Mouse (Mus musculus): ENCODE measurements around the gene March2.
"Not testable (repeated sequence)": the region's sequence is repeated elsewhere in the genome, so short reads cannot be mapped to it uniquely, and the experiment has no call there.

Gene March2

DNA sequence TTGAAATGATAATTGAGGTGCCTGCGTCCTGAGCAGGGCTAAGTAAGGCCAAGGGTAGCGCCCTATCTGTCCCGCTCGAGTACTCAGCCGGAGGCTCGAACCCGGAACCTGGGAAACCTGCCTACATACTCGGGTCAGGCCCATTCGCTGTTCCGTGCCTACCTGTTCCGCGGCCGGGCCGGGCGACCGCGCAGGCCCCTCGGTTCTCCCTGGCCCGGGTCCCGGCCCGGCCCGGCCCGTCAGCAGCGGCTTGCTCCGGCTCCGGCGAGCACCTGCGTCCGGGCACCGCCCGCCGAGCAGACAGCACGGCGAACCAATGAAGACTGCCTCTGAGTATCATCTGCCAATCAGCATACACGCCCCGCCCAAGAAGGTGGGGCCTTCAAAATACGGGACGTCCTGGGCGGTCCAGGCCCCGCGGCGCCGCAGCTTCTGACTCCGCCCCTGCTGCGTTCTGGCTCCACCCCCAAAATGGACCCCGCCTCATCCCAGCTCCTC lies at the start of gene March2:
TSS of gene March2 (minus strand) at position 287 of the 498 bp plus-strand sequence.
- DNase-seq (ENCODE audit: low read depth, low spot score) = peak; percentile 97

DNA sequence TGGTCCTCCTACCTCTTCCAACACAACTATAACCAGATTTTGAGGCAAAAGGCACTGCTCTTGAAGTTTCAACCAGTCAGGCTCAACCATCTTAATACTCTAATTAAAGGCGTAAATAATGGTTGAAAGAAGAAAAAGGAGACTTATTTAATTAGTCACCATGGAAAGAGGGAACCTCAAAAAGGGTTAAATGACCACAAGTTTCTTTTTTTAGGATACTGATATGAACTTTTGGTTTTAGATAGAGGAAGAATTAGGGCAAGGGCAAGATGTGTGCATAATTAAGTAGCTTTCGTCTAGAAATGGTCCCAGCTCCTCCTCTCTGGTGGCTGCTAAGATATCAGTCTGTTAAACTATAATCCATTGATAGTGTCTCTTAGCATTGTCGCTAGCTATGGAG lies 47.9 kb upstream of the March2 start:
- no peak for DNase-seq (ENCODE audit: low read depth, low spot score)

DNA sequence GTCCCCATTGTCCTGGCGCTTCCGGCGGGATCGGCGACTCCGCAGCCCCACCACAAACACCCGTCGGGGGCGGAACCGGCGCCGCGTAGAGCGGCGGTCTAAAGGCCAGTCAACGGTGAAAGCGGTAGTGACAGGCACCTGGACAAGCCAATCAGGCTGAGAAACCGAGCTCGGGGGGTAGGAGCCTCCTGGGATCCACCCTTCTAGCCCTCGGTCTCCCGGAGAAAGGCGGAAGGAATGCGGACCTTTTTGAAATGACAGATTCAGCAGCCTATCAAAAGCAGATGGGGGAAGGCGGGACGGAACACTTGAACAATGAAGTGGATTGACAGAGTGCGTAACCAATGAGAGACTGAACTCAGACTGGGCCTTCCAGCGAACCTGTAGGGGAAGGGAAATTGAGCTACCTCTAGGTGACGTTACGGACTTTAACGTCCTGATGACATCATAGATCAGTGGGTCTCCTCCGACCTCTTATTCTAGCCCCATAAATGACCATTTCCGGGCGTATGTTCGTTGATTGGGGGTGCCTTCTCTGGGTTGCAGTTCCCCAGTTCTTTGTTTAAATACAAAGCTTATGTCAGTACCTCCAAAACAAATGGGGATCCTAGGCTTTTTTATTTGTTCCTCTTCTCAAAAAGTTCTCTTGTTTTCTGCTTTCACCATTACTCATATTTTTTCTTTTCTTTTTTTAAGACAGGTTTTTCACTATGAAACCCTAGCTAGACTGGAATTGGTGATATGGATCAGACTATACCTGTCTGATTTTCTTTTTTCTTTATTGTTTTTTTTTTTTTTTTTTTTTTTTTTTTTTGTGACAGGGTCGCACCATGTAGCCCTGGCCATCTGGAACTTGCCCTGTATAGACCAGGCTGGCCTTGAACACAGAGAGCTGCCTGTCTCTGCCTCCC lies 42.0 kb upstream of the March2 start, which contains the start of gene Rab11b:
TSS of gene Rab11b (minus strand) at position 276 of the 911 bp plus-strand sequence.
- peak; percentile 100 for DNase-seq (ENCODE audit: low read depth, low spot score)

- DNase-seq (ENCODE audit: low read depth, low spot score) = peak; percentile 96
Observed at GRCm38 (mm10) chr17:33759767-33760254, 41.3 kb upstream of the March2 start.

GRCm38 (mm10) chr17:33757231-33757630 lies 38.8 kb upstream of the March2 start:
- no peak for DNase-seq (ENCODE audit: low read depth, low spot score)

DNA sequence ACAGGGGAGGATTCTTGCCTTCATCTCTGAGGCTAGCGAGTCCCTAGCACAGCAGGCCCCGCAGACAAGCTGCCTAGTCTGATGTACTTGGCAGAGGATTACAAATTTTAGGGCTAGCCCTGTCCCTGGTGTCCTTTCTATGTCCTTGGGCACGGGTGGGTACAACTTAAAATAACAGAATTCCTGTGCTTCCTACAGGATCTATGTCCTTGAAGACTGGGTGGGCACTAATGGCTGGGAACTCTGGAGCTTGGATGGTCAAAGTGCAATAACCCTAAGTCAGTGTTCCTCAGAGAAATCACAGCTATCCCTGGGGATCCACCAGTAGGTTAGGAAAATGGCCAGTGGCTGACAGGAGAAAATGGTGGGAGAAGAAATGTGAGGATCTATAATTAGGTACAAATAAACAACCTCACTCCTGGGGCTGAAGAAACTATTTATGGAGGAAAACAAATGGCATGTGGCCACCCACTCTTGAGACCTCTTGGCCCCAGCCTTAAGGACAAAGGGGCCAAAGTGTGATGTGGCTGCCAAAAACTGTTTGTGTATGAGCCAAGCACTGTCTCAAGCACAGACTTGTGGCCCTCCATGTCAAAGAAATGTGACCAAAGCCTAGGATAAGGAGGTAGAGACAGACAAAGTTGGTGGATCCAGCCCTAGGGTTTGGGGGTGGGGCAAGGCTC lies 37.8 kb upstream of the March2 start:
- no peak for DNase-seq (ENCODE audit: low read depth, low spot score)

DNA sequence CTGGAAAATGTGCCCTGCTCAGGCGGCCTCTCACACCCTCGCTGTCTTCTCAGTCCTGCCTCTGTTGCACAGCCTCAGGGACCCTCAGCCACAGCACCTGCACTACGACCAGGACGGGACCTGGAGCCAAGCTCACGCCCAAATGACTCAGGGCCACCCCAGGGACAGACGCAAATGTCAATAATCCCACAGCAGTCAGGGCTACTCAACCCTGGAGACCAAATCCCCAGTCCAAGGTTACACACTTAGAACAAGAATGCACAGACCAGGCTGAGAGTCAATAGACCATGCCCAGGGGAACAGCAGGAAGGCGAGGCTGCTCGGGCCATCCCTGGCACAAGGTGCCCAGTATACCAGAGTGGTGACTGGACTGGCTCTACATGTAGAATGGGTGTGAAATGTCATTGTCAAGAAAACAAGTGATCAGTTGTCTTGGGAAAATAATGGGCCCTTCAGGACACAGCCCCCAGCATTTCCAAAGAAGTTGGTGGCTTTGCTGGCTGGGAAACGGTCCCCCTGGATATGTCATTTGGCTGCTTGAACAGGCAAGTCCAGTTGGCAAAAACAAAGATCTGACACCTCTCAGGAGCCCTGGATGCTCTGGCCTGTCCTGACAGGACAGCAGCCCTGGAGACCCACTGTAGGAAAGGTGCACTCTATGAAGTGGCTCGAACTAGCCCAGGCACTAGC lies 37.1 kb upstream of the March2 start:
- DNase-seq (ENCODE audit: low read depth, low spot score) = no peak

DNA sequence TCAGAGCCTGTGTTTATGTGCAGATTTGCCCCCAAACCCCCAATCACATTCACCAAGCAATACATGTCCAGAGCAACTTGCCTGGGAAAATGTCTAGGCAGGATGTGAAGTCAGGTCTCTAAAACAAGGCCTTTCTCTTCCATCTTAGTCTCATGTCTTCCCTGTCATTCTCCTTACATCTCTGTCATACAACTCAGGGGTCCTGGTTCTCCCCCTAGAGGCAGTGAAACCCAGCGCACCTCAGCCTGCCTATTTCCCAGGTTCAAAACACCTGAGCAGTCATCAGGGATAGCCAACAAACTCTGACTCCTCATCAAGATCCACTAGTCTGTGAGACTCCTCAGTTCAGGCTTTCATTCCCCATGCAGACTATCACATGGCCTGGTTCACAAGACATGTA lies 36.2 kb upstream of the March2 start:
- DNase-seq (ENCODE audit: low read depth, low spot score) = peak; percentile 70

DNA sequence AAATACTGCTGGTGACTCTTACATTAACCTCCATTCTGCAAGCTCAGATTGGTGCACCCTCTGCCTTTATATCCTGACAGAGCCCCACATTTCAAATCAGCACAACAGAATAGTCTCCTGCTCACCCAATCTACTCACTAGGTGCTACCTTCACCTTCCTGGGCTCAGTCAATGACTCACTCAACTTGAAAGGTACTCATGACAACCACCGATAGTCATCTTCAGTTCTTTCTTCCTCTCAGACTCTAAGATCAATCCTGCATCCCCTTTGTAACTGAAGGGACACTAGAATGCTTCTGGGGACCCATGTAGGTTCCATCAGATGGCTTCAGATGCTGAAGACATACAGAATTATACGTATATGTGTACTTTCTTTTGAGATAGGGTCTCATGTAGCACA lies 33.8 kb upstream of the March2 start:
- no peak for DNase-seq (ENCODE audit: low read depth, low spot score)

- DNase-seq (ENCODE audit: low read depth, low spot score) = no peak
Observed at GRCm38 (mm10) chr17:33751181-33751580, 32.7 kb upstream of the March2 start.

DNA sequence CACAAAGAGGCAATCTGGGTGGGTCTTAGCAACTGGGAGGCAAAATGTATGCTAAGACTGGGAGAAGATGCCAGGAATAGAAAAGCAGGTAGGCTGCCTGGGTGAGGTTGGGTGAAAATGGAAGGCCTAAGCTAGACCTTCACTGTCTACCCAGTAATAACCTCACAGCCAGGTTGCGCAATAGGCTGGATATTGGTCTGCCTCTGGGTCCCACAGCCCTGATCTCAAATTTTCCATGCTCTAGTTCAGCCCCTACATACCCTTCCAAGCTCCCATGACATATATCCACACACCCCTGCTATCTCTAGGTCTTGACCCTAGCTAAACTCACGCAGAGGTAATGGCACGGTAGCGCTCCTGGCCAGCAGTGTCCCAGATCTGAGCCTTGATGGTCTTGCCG lies 31.0 kb upstream of the March2 start:
- no peak for DNase-seq (ENCODE audit: low read depth, low spot score)

DNA sequence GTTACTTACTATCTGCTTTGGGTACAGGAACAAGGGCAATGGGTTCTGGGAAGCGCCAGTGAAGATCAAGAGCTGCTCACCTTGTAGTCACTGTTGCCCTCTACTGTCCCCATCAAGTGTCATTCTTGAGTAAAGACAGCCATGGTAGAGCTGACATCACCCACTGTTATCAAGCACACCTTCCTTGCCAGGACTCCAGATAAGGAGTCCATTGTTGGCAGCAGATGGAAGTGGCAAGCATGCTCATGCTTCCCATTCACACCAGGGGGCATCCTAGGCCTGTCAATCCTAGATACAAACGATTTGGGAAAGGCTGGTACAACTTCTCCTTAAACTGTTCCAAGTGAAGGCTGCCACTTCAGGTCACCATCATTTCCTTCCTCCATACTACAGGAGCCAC lies 27.5 kb upstream of the March2 start:
- peak; percentile 16 for DNase-seq (ENCODE audit: low read depth, low spot score)

- DNase-seq (ENCODE audit: low read depth, low spot score) = no peak
Observed at GRCm38 (mm10) chr17:33744686-33745384, 26.4 kb upstream of the March2 start.

- DNase-seq (ENCODE audit: low read depth, low spot score) = no peak
Observed at GRCm38 (mm10) chr17:33742420-33742819, 23.9 kb upstream of the March2 start.

DNA sequence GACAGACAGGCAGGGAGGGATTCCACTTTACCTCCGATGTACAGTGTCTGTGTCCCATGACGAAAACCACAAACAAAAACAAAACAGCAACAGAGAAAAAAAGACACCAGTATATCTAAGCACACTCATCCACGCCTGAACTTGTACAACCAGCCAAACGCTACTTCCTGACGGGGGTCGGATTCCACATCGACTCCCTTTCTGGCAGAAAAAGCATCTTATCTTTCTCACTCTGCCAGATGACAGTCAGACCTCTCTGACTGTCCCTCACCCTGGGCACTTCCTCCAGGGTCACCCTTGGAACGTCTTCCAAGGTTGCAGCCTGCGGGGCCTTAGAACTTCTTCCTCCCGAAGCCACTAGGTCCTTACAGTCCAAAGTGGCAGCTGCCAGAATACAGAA lies 15.1 kb upstream of the March2 start:
- not testable (repeated sequence) for DNase-seq (ENCODE audit: low read depth, low spot score)

DNA sequence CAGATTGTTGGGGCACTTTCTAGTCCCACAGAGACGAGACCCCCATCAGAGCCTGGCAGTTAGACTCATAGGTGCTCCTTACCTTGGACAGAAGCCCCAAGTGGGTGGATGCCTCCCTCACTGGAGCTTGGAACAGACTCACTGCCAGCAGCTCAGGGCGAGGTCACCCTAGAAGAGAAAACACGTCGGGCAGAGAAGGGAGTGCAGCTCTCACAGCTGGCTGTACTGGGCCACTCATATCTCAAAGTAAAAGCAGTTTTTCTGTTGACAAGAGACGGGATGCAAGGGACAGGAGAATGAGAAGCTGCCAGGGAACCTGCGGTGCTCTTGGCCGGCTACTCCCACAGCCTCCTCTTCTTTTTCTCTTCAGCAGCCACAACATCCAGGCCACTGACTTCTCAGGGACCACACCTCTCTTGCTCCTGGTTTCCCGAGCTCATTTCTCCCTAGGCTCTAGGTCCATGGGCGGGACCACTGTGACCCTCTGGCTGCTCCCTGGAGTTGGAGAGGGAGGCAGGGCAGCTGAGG lies 14.2 kb upstream of the March2 start:
- not testable (repeated sequence) for DNase-seq (ENCODE audit: low read depth, low spot score)

GRCm38 (mm10) chr17:33729215-33729614 lies 10.7 kb upstream of the March2 start:
- no peak for DNase-seq (ENCODE audit: low read depth, low spot score)

DNA sequence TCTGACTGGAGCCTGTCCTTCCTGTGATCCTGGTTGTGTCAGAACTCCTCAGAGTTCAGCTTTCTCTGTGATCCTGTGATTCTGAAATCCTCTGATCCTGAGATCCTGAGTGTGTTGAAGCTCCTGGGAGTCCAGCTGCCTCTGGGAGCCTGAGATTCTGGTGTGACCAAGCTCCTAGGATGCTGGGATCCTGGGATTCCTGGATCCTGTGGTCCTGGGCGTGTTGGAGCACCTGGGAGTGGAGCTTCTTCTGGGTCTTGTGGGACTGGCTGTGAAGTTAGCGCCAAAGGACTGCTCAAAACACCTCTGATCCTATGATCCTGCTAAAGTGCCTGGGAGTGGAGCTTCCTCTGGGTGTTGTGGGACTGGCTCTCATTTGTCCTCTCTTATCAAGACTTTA lies 9.9 kb upstream of the March2 start:
- no peak for DNase-seq (ENCODE audit: low read depth, low spot score)

DNA sequence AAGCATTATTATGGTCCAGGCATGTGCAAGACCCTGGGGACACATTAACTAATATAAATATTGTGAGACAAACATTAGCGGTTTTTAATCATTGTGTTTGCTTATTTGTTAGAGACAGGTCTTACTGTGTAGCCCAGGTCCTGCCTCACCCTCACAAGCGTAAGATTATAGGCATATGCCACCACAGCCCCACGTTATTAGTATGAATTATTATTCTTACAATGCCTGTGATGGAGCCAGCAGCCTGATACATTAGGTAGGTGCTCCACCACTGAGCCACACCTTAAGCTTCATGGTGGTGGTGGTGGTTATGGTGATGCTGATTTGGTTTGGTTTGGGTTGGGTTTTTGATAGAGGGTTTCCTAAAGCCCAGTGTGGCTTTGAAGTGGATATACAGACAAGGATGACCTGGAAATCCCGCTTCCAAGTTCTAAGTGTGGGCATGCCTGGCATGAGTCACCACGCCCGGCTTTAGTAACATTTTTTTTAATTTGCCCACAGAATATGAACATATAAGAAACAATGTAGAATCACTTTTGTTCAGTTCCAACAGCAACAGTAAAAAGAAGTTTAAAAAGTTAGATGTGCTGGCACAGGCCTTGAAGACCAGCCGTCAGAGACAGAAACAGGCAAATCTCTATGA lies 1.4 kb upstream of the March2 start:
- no peak for DNase-seq (ENCODE audit: low read depth, low spot score)

- no peak for DNase-seq (ENCODE audit: low read depth, low spot score)
Observed at GRCm38 (mm10) chr17:33718944-33719725, 665 bp upstream of the March2 start.
